Mouse (Mus musculus) right cerebral cortex, postnatal 10 days (tissue): ENCODE data around the gene Gabbr2.

ENCODE experiments used
- DNase-seq, 2 experiments: peaks; one replicate each; pipeline ENCODE4 v3.0.0; 2021; ENCODE audit warnings: low spot score in 2 of 2

The Gabbr2 gene

DNA sequence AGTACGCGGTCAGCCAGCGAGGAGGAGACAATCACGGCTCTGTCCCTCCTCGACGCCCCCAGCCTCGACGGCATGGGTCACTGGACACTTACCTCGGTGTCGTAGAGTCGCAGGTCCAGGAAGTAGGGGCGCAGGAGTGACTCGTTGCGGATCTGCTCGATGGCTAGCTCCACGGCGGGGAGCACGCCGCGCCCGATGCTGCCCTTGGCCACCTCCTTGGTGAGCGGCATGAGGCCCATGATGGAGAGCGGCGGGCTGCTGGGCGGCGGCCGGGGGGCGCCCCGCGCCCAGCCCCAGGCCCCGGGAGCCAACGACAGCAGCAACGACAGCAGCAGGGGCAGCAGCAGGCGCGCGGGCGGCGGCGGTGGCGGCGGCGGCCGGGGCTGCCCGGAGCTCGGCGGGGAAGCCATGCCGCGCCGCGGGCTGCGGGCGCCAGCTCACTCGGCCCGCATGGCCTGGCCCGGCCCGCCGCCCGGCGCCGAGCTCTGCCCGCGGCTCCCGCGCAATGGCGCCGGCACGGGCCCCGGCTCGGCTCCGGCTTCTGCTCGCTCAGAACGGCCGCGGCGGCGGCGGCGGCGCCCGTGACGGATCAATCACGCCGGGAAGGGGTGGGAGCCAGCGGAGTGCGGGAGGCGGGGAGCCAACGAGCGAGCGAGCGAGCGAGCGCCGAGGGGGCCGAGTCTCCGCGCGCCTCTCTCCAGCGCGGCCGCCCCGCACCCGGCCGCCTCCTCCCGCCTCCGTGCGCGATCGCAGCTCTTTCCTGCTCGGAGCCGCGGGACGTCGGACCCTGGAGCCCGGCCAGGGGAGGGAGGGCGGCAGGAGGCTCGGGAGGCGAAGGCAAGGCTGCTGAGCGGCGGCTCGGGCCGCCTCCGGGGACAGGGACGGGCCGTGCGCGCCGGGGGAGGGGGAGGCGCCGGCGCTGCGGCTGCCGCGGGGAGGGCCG is at the start of gene Gabbr2:
Gene Gabbr2 (minus strand): TSS at position 858 of the 943 bp plus-strand sequence.
- DNase-seq, result peak; percentile 84 to 86

GRCm38 (mm10) chr4:47039586-47039985 is 47.9 kb upstream of the Gabbr2 start:
- no peak for DNase-seq

DNA sequence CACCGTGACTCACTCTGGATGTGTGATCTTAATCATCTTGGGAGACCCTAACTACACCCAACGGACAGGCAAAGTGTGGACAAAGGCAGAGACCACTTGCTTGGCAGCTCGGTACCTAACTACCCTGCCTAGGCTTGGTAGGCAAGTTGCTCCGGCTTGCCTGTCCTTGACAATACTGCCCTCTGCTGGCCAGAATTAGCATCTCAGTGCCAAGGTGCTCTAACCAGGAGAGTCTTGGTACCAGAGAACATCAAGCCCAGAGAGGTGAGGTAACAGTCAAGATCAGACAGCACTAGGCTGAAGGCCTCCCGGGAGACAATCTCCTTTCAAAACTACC is 45.6 kb upstream of the Gabbr2 start:
- DNase-seq, result peak; percentile 77 to 88

DNA sequence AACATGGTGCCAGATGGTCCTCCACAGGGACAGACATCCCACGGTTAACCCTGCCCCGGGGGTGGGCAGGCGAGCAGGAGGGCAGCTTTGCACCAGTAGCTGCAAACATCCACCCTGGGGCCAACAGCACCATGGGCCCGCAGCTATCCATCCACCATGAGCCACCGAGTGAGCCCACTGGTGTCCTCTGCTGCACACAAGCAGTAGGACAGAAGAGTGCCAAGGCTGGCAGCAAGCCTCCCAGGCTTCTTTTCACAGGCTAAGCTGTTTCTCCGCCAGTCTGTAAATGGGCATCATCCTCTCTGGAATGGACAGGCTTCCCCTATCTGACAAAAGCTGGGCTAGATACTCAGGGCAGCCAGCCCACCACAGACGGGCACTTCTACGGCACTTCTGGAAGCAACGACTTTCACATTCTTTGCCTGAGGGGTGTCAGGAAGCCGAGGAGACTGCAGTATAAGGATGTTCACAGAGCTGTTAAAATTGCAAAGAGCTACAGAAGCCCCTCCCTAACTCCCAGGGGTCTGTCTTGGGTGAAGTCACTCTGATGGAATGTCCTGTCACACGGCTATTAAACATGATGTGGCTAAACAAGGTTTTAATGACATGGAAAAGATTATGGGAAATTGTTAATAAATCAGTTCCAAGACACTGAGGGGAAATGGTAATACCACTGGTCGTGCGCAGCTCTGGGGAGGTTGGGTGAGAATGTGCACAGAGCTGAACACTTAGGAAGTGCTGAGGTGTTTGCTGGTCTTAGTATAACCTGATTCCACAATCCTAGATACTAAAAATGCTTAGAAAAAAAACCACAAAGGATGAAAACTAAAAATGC is 45.0 kb upstream of the Gabbr2 start:
- DNase-seq, result peak; percentile 66 to 77

- DNase-seq, result no peak
These were observed 43.9 kb upstream of the Gabbr2 start for GRCm38 (mm10) chr4:47035536-47035935.

DNA sequence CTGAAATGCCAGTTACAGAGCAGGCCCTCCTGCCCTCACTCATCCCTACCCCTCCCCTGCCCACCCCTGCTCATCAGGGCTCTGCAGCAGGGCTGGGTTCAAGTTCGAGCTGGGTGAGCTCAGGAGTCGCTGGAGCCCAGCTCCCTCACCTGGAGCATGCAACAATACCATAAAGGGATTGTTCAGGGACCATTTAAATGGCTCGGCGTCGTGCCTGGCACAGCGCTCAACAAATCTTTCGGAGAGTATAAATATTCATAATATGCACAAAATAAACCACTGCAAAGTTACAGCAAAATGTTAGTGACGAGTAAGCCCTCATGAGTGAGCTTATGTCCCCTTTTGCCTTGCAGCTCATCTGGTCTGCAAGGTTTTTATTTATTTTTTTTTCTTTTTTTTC is 40.5 kb upstream of the Gabbr2 start:
- no peak for DNase-seq

GRCm38 (mm10) chr4:47028791-47029190 is 37.1 kb upstream of the Gabbr2 start:
- no peak for DNase-seq

DNA sequence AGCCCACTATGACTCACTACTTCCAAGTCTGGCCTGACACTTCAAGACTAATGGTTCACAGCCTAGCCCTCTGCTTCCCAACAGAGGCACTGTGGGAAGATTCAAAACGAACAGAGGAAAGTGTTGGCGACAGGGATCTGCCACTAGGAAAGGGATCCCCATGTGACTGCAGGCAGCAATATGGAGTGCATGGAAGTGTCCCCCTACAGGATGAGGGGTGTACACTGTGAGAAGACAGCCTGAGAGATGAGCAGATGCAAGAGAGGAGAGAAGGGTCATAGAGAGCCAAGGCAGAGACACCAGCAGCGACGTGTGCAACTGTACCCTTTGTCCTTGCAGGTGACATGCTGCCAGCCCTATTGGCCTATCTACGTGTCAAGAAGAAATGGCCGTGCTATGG is 32.3 kb upstream of the Gabbr2 start:
- DNase-seq, result no peak

DNA sequence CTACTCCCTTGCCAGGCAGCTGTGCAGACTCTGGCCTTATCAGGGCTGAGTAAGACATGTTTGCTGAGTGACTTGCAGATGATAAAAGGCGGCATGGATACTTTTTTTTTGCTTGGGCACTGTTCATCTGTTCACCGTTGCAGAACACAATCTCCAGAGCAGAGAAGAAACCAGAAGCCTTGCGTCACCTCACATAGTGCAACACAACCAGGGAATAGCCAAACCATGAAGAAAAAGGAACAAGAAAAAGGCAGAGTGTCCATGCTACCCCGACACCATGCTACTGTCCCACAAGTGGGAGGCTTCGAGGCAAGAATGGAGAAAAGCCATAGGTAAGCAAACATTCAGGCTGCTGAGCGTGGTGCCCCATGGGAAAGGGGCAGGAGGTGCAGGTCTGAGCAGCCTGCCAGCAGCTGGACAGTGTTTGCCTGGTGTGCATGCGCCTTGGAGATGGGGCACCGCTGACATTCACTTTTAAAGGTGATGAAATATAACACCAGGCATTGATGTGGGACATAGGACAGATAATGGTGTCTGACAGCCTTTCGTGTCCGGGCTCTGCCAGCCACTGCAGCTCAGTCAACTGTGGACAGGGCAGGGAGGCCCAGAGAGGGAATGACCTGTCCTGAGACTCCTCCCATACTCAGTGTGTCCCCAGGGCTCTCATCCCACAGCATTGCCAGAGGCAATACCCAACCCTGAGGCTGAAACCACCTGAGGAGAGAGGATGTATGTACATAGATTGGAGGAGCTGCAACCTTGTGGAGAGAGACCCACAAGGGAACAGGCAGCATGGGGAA is 31.3 kb upstream of the Gabbr2 start:
- DNase-seq, result no peak

DNA sequence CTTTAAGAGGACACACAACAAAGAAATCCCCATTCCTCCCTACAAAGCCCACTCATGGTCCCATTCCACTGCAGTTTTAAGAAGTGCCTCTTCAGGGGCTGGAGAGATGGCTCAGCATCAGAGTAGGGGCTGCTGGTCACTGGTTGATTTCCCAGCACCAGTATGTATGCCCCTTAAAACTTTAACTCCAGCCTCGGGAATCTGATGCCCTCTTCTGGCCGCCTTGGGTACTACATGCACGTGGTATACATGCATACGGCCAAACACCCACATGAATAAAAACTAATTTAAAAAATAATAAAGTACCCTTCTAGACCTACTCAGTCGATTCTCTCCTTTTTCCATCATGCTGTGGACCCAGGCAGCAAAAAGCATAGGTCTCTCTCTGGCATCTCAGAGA is 28.9 kb upstream of the Gabbr2 start:
- peak in 1 of 2 experiments; percentile 74 for DNase-seq

- no peak for DNase-seq
These were observed 23.5 kb upstream of the Gabbr2 start for GRCm38 (mm10) chr4:47015156-47015555.

- DNase-seq, result peak; percentile 63 to 71
These were observed 20.8 kb upstream of the Gabbr2 start for GRCm38 (mm10) chr4:47012476-47012875.

- peak; percentile 81 to 90 for DNase-seq
These were observed 18.9 kb upstream of the Gabbr2 start for GRCm38 (mm10) chr4:47010400-47011231.

DNA sequence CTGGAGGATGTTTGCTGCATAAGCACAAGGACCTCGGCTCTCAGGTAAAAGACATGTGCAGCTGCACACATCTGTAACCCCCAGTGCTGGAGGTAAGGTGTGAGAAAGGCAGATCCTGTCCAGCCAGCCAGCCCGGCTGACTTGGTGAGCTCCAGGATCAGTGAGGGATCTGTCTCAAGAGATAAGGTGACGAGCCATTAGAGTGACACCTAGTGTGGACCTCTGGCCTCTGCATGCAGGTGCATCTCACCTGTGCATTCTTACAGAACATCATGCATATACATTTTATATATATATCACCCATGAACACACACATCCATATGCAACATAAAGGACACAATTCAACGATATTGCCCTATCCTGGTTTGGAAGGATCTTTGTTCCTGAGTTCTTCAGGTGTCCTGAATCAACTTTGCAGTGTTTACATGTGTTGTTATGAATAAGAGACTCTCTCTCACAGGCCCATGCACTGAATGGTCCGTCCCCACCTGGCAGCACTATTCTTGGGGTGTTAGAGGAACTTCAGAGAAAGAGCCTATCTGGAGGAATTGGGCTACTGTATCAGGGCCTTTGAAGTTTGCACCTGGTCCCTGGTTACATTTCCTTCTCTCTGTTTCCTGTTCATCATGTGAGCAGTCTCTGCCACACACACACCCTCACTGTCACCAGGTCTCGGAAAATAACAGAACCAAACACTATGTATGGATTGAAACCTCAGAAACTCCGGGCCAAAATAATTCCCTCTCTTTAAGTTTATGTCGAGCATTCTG is 9.1 kb upstream of the Gabbr2 start:
- DNase-seq, result no peak

DNA sequence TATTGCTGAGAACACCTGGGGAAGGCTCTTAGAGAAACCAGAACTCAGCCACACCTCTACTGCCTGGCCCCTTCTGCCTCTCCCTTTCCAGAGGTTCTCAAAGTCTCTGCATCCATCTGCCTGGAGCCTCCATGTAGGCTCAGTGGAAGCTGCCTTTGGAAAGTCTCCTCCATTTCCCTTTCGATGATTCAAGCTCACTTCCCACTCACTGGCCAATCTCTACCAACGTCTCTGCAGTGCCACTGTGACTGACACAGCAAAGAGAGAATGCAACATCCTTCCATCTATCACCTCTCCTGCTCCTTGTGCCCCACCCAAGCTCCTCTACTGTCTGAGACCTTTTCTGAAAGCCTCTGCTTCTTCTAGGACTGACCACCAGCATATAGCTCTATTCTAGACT is 6.3 kb upstream of the Gabbr2 start:
- no peak for DNase-seq

GRCm38 (mm10) chr4:46992827-46993473 is 1.3 kb upstream of the Gabbr2 start:
- peak in 1 of 2 experiments; percentile 57 for DNase-seq

DNA sequence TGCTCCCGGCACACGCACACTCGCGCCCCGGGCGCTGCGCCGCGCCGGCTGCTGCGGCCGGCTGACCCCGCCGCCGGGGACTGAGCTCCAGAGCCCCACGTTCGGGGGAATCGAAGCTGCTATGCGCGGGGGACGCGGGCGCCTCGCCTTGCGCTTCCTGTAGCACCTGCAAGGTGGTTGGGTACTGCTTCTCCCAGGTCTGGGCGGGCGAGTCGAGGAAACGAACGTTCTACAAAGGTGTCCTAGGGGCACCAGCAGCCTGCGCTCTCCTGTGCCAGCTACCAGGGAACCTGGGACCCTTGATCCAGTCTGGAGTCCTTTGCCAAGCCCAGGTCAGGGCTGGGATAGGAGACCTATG is 265 bp upstream of the Gabbr2 start:
- DNase-seq, result peak in 1 of 2 experiments; percentile 51

- peak; percentile 68 to 74 for DNase-seq
These were observed 1.2 kb downstream of the Gabbr2 start for GRCm38 (mm10) chr4:46990281-46991015.

DNA sequence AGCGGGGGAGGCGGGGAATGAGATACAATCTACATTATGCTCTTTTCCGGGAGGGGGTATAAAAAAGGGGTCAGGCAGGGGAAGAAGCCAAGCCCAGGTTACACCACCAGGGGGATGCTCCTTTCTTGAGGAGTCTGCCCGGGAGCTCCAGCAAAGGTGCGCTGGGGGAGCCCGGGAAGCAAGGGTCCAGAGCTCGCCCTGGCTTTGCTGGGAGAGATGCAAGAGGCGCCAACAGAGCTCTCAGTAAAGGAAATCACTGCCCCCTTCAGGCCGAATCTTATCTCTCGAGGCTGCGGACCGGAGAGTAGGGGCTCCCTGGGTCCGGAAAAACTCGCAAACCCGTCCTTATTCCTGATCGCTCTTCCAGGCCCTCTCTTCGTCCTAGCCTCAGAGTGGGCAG is 1.8 kb downstream of the Gabbr2 start:
- peak; percentile 86 to 87 for DNase-seq
